Mouse (Mus musculus): ENCODE results near the gene Gm49369.
"Not testable (repeated sequence)": the region's sequence is repeated elsewhere in the genome, so short reads cannot be mapped to it uniquely, and the experiment has no call there.

The Gm49369 gene

GRCm38 (mm10) chr7:142382567-142382966 lies at the start of gene Gm49369:
Gene Gm49369 (minus strand): TSS chr7:142382667.
- DNase-seq (ENCODE audit: low read depth): no peak

- DNase-seq (ENCODE audit: low read depth): no peak
These were observed 48.6 kb upstream of the Gm49369 start for GRCm38 (mm10) chr7:142431106-142431505.

GRCm38 (mm10) chr7:142430160-142430678 lies 47.8 kb upstream of the Gm49369 start:
- DNase-seq (ENCODE audit: low read depth): no peak

- DNase-seq (ENCODE audit: low read depth): no peak
These were observed 45.7 kb upstream of the Gm49369 start for GRCm38 (mm10) chr7:142428213-142428612.

GRCm38 (mm10) chr7:142425641-142426213 lies 43.3 kb upstream of the Gm49369 start:
- DNase-seq (ENCODE audit: low read depth): no peak

- DNase-seq (ENCODE audit: low read depth): no peak
These were observed 39.4 kb upstream of the Gm49369 start for GRCm38 (mm10) chr7:142421826-142422225.

- DNase-seq (ENCODE audit: low read depth): peak; percentile 44
These were observed 37.4 kb upstream of the Gm49369 start for GRCm38 (mm10) chr7:142419887-142420286.

GRCm38 (mm10) chr7:142418679-142419078 lies 36.2 kb upstream of the Gm49369 start:
- no peak for DNase-seq (ENCODE audit: low read depth)

- DNase-seq (ENCODE audit: low read depth): no peak
These were observed 35.6 kb upstream of the Gm49369 start for GRCm38 (mm10) chr7:142418027-142418426.

- DNase-seq (ENCODE audit: low read depth): no peak
These were observed 33.8 kb upstream of the Gm49369 start for GRCm38 (mm10) chr7:142416225-142416624.

- no peak for DNase-seq (ENCODE audit: low read depth)
These were observed 32.8 kb upstream of the Gm49369 start for GRCm38 (mm10) chr7:142415314-142415713.

GRCm38 (mm10) chr7:142413285-142413684 lies 30.8 kb upstream of the Gm49369 start:
- no peak for DNase-seq (ENCODE audit: low read depth)

GRCm38 (mm10) chr7:142409603-142410002 lies 27.1 kb upstream of the Gm49369 start:
- no peak for DNase-seq (ENCODE audit: low read depth)

- no peak for DNase-seq (ENCODE audit: low read depth)
These were observed 26.2 kb upstream of the Gm49369 start for GRCm38 (mm10) chr7:142408686-142409085.

- no peak for DNase-seq (ENCODE audit: low read depth)
These were observed 25.5 kb upstream of the Gm49369 start for GRCm38 (mm10) chr7:142407935-142408334.

- not testable (repeated sequence) for DNase-seq (ENCODE audit: low read depth)
These were observed 22.7 kb upstream of the Gm49369 start for GRCm38 (mm10) chr7:142405134-142405533.

GRCm38 (mm10) chr7:142403591-142403990 lies 21.1 kb upstream of the Gm49369 start:
- DNase-seq (ENCODE audit: low read depth): no peak

GRCm38 (mm10) chr7:142400750-142401142 lies 18.3 kb upstream of the Gm49369 start:
- DNase-seq (ENCODE audit: low read depth): no peak

GRCm38 (mm10) chr7:142400112-142400749 lies 17.8 kb upstream of the Gm49369 start:
- DNase-seq (ENCODE audit: low read depth): no peak

GRCm38 (mm10) chr7:142399250-142399649 lies 16.8 kb upstream of the Gm49369 start:
- DNase-seq (ENCODE audit: low read depth): no peak

- no peak for DNase-seq (ENCODE audit: low read depth)
These were observed 15.6 kb upstream of the Gm49369 start for GRCm38 (mm10) chr7:142398052-142398451.

GRCm38 (mm10) chr7:142396611-142397010 lies 14.1 kb upstream of the Gm49369 start:
- no peak for DNase-seq (ENCODE audit: low read depth)

GRCm38 (mm10) chr7:142395472-142395871 lies 13.0 kb upstream of the Gm49369 start:
- no peak for DNase-seq (ENCODE audit: low read depth)

Data from c-Kit-positive CD71-positive TER-119-negative erythroid progenitor cells, embryonic 14.5 days (primary cell).